Mouse (Mus musculus) kidney, adult 11 months (tissue): ENCODE data around the gene D230025D16Rik.

ENCODE experiments used
- DNase-seq: peaks from one replicate; pipeline ENCODE4 v3.0.0; 2022

D230025D16Rik gene

GRCm38 (mm10) chr8:105237442-105238142, 12.6 kb downstream of the D230025D16Rik start:
- DNase-seq: no peak

GRCm38 (mm10) chr8:105241016-105241415, 16.1 kb downstream of the D230025D16Rik start:
- DNase-seq: no peak

DNA sequence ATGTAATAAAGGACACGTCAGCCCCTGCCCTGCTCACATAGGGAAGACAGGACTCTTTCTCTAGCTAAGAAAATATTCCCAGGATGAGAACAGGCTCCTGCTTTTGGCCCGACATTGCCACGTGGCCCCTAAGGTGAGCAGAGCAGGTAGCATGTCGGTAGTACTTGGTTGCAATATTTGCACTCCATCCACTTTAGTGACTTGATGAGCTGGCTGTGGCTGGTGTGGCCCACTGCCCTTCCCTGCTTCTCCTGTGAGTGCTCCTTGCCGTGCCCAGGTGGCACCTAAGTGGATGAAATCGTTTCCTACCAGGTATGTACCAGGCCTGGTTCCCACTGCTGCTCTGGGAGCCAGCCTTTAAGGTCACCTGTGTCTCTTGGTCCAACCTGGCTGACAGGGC, 27.0 kb downstream of the D230025D16Rik start:
- no peak for DNase-seq

- DNase-seq: no peak
Measured at GRCm38 (mm10) chr8:105252680-105253537, 28.0 kb downstream of the D230025D16Rik start.

GRCm38 (mm10) chr8:105253766-105254151, 28.8 kb downstream of the D230025D16Rik start:
- no peak for DNase-seq

GRCm38 (mm10) chr8:105254152-105254965, 29.4 kb downstream of the D230025D16Rik start:
- DNase-seq: peak; percentile 80

DNA sequence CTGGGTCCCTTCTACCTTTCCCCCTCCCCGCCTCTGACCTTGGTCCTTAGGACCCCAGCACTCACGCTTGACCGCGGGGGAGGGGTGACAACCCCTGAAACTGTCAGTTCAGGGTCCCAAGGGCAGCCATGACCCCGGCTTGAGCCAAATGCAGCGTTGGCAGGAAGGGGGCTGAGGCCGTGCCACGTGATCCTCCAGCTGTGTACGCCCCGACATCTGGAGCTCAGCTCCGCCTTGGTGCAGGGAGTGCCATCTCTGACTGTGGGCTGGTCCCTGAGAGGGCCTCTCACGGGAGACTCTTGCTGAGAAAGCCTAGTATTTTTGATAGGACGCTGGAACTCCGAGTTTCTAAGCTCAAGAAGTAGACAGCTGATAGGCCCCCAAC, 30.0 kb downstream of the D230025D16Rik start, which contains the start of gene B3gnt9:
Gene B3gnt9 (minus strand): TSS at position 188 of the 385 bp plus-strand sequence.
- DNase-seq: peak; percentile 48

DNA sequence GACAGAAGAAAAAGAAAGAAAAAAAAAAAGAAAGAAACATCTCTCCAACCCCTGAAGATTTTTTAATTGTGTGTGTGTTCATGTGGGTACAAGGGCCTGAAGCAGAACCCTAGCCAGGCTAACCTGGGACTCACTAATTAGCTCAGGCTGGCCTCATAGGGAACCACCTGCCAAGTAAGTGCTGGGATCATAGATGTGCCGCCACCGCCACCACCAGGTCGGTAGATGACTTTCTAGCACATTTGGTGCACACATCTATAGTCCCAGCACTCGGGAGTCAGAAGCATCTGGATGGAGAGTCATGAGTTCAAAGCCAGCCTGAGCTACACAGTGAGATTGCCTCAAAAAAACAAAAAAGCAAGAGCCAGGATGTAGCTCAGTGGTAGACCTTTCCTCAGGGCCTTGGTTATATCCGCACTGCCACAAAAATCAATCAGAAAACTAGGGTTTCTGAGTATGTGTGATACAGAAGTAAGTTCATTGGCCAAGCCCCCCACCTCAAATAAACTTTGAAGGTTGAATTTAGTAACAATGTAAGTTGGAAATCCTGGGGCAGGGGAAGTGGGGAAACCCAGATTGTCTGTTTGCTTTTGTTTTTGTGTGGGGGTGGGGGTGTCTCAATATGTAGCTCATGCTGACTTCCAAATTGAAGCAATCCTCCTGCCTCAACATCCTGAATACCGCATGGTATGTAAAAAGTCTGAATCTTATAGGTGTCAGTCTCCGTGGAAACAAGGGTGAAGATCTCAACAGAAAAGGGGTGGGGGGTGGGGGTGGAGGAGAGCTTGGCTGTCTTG, 32.6 kb downstream of the D230025D16Rik start:
- no peak for DNase-seq

DNA sequence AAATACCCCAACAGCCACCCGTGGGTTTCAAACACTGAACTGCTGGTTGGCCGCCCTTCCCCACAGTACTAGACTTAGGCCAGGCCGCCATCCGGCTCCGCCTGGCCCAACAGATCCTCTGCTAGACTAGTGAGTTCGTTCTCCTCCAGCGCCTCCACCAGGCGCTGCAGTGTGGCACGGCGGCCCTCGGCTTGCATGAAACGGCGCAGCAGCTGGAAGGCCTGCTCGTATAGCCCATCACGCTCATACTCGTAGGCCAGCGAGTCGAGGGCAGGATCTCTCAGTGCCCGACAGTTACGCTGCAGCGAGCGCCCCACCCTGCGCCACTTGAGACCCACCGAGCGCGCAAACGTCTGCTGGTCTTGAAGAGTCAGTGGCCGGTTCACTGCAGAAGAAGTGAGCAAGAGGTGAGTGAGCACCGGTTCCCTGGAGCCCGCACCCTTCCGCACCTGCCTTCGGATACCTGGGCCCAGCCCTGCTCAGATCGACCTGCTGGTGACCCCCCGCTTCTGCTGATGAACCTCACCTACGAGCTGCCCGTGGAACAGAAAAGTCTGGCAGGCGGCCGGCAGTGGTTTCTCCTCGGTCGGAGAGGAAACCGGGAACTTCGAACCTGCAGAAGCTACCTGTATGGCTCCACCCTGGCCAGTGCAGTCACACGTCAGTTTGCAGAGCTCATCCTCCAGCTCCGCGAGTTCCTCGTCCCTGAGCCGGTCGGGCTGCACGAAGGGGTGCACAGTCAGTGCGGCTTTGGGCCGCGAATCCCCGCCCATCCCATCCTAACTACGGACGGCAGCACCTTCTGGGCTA, 34.2 kb downstream of the D230025D16Rik start:
- DNase-seq: no peak

DNA sequence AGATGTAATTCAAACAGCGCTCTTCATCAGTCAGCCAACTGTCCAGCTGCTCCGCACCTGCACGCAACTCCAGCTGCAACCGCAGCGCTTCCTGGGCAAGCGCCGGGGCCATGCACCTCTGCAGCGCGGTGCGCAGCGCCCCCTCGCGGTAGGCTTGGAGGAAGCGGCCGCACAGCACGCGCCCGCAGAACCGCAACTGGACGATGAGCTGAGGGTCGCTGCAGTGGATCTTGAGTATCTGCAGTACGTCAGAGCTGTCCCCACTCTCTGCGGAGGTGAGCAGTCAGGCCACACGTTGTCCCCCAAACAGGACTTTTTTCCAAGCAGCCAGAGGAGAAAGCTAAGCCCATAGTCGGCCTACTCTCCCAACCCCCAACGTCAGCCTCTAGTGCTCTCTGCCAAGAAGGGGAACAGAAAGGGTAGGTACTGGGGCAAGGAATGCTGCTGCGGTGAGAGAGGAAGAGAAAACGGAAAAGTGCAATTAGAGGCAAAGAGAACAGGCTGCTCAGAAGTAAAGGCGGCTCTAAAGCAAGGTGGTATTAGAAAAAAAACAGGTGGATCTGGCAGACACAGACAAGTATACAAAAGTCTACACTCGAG, 34.9 kb downstream of the D230025D16Rik start:
- DNase-seq: peak; percentile 45

- DNase-seq: no peak
Measured at GRCm38 (mm10) chr8:105260371-105261099, 35.6 kb downstream of the D230025D16Rik start.

GRCm38 (mm10) chr8:105261326-105261980, 36.5 kb downstream of the D230025D16Rik start:
- DNase-seq: no peak

GRCm38 (mm10) chr8:105263244-105263912, 38.4 kb downstream of the D230025D16Rik start:
- DNase-seq: no peak

GRCm38 (mm10) chr8:105264024-105264982, 39.4 kb downstream of the D230025D16Rik start, which contains the start of the genes Tradd and Fbxl8:
Gene Tradd, minus strand, starts transcription at chr8:105264609.
Gene Fbxl8, plus strand, starts transcription at chr8:105264648.
- peak; percentile 69 for DNase-seq

DNA sequence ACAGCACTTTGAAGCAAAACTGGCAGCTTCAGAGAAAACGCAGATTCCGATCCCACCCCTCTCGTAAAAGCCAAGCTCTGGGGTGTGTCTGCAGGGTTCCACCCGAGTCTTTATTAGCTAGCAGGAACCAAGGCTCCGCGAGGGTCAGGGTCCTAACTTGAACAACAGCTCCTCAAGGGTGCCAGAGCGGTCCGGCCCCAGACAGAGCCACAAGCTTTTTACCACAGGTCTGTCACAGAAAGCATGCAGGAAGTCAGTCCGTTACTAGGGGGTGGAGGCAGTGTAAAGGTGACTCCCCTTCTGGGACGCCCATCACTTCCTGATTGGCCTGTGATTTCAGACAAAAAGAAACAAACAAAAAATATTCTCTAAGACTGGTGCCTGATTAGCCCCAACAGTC, 40.2 kb downstream of the D230025D16Rik start:
- peak; percentile 47 for DNase-seq

GRCm38 (mm10) chr8:105266775-105267174, 41.8 kb downstream of the D230025D16Rik start:
- no peak for DNase-seq

DNA sequence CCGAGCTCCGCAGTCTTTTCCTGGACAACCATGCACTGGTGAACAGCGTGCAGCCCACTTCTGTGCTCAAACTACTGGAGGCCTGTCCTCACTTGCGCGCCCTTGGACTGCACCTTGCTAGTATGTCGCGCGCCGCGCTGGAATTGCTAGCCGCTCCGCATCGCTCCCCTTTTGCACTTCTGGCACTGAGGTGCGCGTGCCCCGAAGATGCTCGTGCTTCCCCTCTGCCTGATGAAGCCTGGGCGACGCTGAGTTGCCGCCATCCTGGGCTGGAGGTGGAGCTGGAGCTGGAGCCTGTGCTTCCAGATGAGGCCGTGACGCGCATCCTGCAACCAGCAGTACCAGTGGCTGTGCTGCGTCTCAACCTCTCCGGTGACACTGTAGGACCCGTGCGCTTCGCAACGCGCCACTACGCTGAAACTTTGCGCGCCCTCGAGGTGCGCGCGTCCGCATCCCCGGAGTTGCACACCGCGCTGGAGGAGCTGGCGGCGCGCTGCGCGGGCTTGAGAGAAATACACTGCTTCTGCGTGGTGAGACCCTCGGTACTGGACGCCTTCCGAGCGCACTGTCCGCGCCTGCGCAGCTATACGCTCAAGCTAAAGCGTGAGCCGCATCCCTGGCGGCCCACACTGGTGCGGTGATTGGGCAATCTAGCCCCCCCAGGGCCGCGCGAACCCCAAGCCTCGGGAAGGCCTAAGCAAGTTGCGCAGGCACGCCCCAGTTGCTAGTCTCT, 43.6 kb downstream of the D230025D16Rik start:
- DNase-seq: no peak
